Mouse (Mus musculus): ENCODE data around the gene Dpf3. TPM values are rescaled to one million over a fixed set of nuclear protein-coding genes. Genes with fewer than 3 reads are reported as not detected.

Dpf3 gene
- polyA plus RNA-seq, 1 experiment from 2014 or later = 1.4 TPM

DNA sequence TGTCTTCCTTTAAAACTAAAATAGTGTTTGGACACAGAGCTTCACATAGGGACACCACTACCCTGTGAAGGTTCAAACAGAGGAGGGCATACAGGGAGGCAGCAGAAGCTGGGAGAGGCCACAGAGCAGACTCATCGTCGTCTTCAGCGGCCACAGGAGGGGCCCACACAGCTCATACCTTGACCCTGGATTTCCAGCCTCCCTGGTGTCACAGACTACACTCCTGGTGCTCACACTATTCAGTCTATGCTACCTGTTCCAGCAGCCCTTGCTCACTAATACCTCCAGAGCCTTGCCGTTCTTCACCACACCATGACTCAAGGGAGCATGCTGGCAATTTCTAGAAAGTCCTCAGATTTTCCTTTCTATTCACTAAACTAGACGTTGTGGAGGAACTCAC is 76.5 kb downstream of the Dpf3 start:
- DNase-seq (ENCODE audit: low spot score) = no peak
- Histone ChIP-seq H3K27ac (ENCODE audit: low read length) (no peak overlapping the region), H3K9me3 (ENCODE audit: low read length) (no peaks in the 10 kb centered on the region), H3K4me3 (ENCODE audit: low read depth, low read length) (no peak overlapping the region), H3K4me2 (replicated peaks; ENCODE audit: low read depth, low read length) (no peak overlapping the region), H3K27me3 (replicated peaks; ENCODE audit: insufficient read depth, low read length) (no peaks in the 10 kb centered on the region), H3K4me1 (ENCODE audit: insufficient read depth, low read depth, low read length) (no peaks in the 10 kb centered on the region), H3K36me3 (ENCODE audit: insufficient read depth, low read length) (no peaks in the 10 kb centered on the region), H3K9ac (replicated peaks; ENCODE audit: low read depth) (no peak overlapping the region)
- no peak for ATAC-seq
- WGBS = 63% methylated on average over 5 of the region's 5 CpGs
- TF ChIP-seq EP300 (IDR thresholded peaks at IDR 0.05) = no peak
- TF ChIP-seq CTCF (IDR thresholded peaks at IDR 0.05) = no peak

DNA sequence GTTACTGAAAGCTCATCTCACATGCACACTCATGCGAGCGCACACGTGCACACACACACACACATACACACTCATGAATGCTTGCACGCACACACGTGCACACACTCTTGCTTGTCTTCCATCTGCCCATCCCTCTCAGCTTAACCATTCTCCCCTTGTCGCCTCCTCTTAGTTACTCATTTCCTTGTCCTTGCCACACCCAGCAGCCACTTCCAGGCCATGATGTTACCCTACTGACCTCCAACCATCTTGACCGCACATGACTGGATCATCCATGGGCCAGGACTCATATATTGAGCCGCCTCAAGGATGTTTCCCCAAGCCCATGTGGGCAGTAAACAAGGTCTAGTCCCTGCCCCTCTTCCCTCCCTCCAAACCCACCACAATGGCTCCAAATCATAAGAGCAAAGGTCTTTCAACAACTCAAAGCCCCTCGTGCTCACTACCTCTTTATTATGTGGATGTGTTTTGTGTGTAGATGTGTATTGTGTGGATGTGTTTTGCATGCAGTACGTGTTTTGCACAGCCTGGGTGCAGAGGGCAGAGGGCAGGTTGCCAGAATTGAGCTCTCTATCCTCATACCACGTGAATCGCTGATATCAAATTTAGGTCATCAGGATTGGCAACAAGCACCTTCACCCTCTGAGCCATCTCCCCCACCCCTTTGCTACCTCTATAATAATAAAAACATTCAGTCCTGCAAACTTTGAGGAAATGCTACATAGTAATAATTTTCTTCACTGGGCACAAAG is 82.0 kb downstream of the Dpf3 start:
- no peak for DNase-seq (ENCODE audit: low spot score)
- H3K36me3 ChIP-seq (ENCODE audit: insufficient read depth, low read length) = no peaks in the 10 kb centered on the region
- H3K27me3 ChIP-seq (replicated peaks; ENCODE audit: insufficient read depth, low read length) = no peaks in the 10 kb centered on the region
- no peak overlapping the region for H3K9ac ChIP-seq (replicated peaks; ENCODE audit: low read depth)
- H3K4me3 ChIP-seq (ENCODE audit: low read depth, low read length) = no peak overlapping the region
- no peak overlapping the region for H3K4me2 ChIP-seq (replicated peaks; ENCODE audit: low read depth, low read length)
- TF ChIP-seq CTCF (IDR thresholded peaks at IDR 0.05) = no peak
- TF ChIP-seq EP300 (IDR thresholded peaks at IDR 0.05) = no peak
- 85% methylated on average over 12 of the region's 12 CpGs for WGBS
- no peaks in the 10 kb centered on the region for H3K4me1 ChIP-seq (ENCODE audit: insufficient read depth, low read depth, low read length)
- ATAC-seq = no peak
- H3K9me3 ChIP-seq (ENCODE audit: low read length) = no peaks in the 10 kb centered on the region
- no peak overlapping the region for H3K27ac ChIP-seq (ENCODE audit: low read length)

DNA sequence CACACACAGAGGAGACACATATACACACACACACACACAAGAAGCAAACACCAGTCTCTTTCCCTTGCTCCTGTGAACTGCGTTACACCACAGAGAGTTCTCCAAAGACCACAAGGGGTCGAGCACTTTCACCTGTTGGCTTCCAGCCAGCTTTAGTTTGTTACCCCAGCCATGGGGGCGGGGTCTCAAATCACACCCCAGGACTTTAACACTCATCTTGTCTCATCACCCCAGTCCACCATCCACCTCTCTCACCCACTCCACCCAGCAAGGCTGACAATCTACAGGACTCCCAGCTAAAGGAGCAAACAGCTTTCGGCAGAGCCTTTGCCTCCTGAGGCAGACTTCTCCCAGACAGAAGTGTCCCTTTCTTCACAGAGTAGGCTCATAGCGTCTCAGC is 85.2 kb downstream of the Dpf3 start:
- WGBS = 44% methylated on average over 5 of the region's 5 CpGs
- H3K9me3 ChIP-seq (ENCODE audit: low read length) = no peaks in the 10 kb centered on the region
- H3K27me3 ChIP-seq (replicated peaks; ENCODE audit: insufficient read depth, low read length) = no peaks in the 10 kb centered on the region
- no peak for DNase-seq (ENCODE audit: low spot score)
- no peak overlapping the region for H3K4me3 ChIP-seq (ENCODE audit: low read depth, low read length)
- no peak overlapping the region for H3K4me2 ChIP-seq (replicated peaks; ENCODE audit: low read depth, low read length)
- H3K4me1 ChIP-seq (ENCODE audit: insufficient read depth, low read depth, low read length) = no peaks in the 10 kb centered on the region
- H3K36me3 ChIP-seq (ENCODE audit: insufficient read depth, low read length) = no peaks in the 10 kb centered on the region
- H3K27ac ChIP-seq (ENCODE audit: low read length) = no peak overlapping the region
- no peak for TF ChIP-seq EP300 (IDR thresholded peaks at IDR 0.05)
- TF ChIP-seq CTCF (IDR thresholded peaks at IDR 0.05) = no peak
- no peak for ATAC-seq
- no peak overlapping the region for H3K9ac ChIP-seq (replicated peaks; ENCODE audit: low read depth)

DNA sequence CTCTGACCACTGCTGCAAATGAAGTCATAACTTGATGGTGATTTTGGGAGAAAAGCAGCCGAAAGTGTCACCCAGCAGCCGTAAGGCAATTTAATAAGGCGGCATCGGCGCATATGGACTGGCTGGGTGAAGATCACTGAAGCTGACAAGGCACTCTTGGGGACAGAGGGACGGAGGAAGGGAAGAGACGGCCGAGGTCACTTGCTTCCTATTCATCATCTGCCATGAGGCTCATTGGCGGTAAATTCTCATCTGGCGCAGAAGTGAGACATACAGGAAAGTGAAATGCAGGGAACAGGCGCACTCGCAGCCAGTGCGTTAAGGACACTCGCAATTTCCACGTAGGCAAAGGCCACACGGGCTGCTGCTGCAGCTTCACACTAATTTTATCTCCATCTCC is 95.5 kb downstream of the Dpf3 start:
- no peak for TF ChIP-seq CTCF (IDR thresholded peaks at IDR 0.05)
- TF ChIP-seq EP300 (IDR thresholded peaks at IDR 0.05) = no peak
- no peak overlapping the region for H3K9ac ChIP-seq (replicated peaks; ENCODE audit: low read depth)
- H3K4me3 ChIP-seq (ENCODE audit: low read depth, low read length) = no peak overlapping the region
- H3K4me2 ChIP-seq (replicated peaks; ENCODE audit: low read depth, low read length) = no peak overlapping the region
- no peaks in the 10 kb centered on the region for H3K27me3 ChIP-seq (replicated peaks; ENCODE audit: insufficient read depth, low read length)
- no peak overlapping the region for H3K27ac ChIP-seq (ENCODE audit: low read length)
- no peaks in the 10 kb centered on the region for H3K9me3 ChIP-seq (ENCODE audit: low read length)
- 73% methylated on average over 16 of the region's 16 CpGs for WGBS
- no peak for ATAC-seq
- H3K36me3 ChIP-seq (ENCODE audit: insufficient read depth, low read length) = no peaks in the 10 kb centered on the region
- no peak for DNase-seq (ENCODE audit: low spot score)
- no peaks in the 10 kb centered on the region for H3K4me1 ChIP-seq (ENCODE audit: insufficient read depth, low read depth, low read length)

DNA sequence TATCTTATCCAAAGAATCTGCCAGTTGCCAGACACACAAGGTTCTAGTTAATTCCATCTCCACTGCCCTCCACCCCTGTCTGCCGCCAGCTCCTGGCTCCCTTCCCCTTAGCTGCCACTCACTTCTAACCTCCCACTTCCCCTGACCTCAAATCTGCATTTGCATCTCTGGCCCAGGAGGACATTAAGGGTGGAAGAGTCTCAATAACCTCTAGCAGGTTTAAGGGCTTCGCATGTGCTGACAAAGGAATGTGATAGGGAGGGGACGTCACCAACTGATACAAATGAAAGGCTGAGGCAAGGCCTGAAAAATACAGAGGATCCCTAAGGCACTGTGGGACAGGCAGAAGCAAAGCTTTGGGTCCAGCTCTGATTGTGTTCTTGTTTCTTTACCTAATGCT is 100.0 kb downstream of the Dpf3 start:
- no peaks in the 10 kb centered on the region for H3K9me3 ChIP-seq (ENCODE audit: low read length)
- H3K27ac ChIP-seq (ENCODE audit: low read length) = no peak overlapping the region
- DNase-seq (ENCODE audit: low spot score) (no peak), ATAC-seq (no peak)
- no peaks in the 10 kb centered on the region for H3K27me3 ChIP-seq (replicated peaks; ENCODE audit: insufficient read depth, low read length)
- H3K4me3 ChIP-seq (ENCODE audit: low read depth, low read length) = no peak overlapping the region
- TF ChIP-seq EP300 (IDR thresholded peaks at IDR 0.05) (no peak), CTCF (IDR thresholded peaks at IDR 0.05) (no peak)
- no peaks in the 10 kb centered on the region for H3K4me1 ChIP-seq (ENCODE audit: insufficient read depth, low read depth, low read length)
- no peak overlapping the region for H3K4me2 ChIP-seq (replicated peaks; ENCODE audit: low read depth, low read length)
- no peaks in the 10 kb centered on the region for H3K36me3 ChIP-seq (ENCODE audit: insufficient read depth, low read length)
- 32% methylated on average over 3 of the region's 3 CpGs for WGBS
- no peak overlapping the region for H3K9ac ChIP-seq (replicated peaks; ENCODE audit: low read depth)

DNA sequence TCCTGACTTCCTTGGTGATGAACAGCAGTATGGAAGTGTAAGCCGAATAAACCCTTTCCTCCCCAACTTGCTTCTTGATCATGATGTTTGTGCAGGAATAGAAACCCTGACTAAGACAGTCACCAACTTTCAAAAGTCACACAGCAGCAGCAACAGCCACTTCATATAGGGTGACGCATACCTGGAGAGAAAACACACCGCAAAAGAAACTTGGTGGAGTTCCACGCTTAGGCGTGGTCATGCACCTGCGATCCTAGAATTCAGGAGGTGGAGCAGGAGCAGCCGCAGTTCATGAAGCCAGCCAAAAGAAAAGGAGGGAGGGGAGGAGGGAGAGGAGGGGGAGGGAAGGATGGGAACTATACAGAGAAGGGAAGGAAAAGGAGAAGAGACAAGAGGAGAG is 106.4 kb downstream of the Dpf3 start:
- H3K4me2 ChIP-seq (replicated peaks; ENCODE audit: low read depth, low read length) = no peak overlapping the region
- TF ChIP-seq CTCF (IDR thresholded peaks at IDR 0.05) (no peak), EP300 (IDR thresholded peaks at IDR 0.05) (peak; percentile 25; the same call in 1 of the 2 replicates)
- no peak overlapping the region for H3K9ac ChIP-seq (replicated peaks; ENCODE audit: low read depth)
- peak; percentile 48 for DNase-seq (ENCODE audit: low spot score)
- H3K27me3 ChIP-seq (replicated peaks; ENCODE audit: insufficient read depth, low read length) = no peaks in the 10 kb centered on the region
- H3K36me3 ChIP-seq (ENCODE audit: insufficient read depth, low read length) = no peaks in the 10 kb centered on the region
- H3K4me3 ChIP-seq (ENCODE audit: low read depth, low read length) = no peak overlapping the region
- H3K9me3 ChIP-seq (ENCODE audit: low read length) = no peaks in the 10 kb centered on the region
- H3K4me1 ChIP-seq (ENCODE audit: insufficient read depth, low read depth, low read length) = no peaks in the 10 kb centered on the region
- no peak overlapping the region for H3K27ac ChIP-seq (ENCODE audit: low read length)
- peak; percentile 81 for ATAC-seq
- WGBS = 72% methylated on average over 7 of the region's 7 CpGs
